Mouse (Mus musculus) liver, embryonic 15.5 days (tissue): ENCODE measurements around the gene Sirpa. TPM values are rescaled to one million over a fixed set of nuclear protein-coding genes. Genes with fewer than 3 reads are reported as not detected.

Source experiments
- ATAC-seq: fragments of 200-750 bp; cut with Nextera tagmentation; 2 replicates; pipeline ENCODE4 v1.8.0; 2017; ENCODE audit warnings: moderate number of reproducible peaks, mild to moderate bottlenecking, moderate library complexity; ENCODE audit not compliant: insufficient read depth
- H3K27ac ChIP-seq: fragments of 300-500 bp; sonication (generic); replicated peaks from 2 replicates; pipeline ENCODE4 v1.5.1; 2015; ENCODE audit warnings: mild to moderate bottlenecking, inconsistent platforms
- H3K27me3 ChIP-seq: fragments of 300-500 bp; sonication (generic); 2 replicates; pipeline ENCODE4 v1.6.1; 2015; ENCODE audit warnings: mild to moderate bottlenecking, inconsistent platforms
- H3K36me3 ChIP-seq: fragments of 300-500 bp; sonication (generic); replicated peaks from 2 replicates; pipeline ENCODE4 v1.6.1; 2015; ENCODE audit warnings: moderate library complexity, mild to moderate bottlenecking, inconsistent platforms
- H3K4me1 ChIP-seq: fragments of 300-500 bp; sonication (generic); replicated peaks from 2 replicates; pipeline ENCODE4 v1.6.1; 2015; ENCODE audit warnings: inconsistent platforms
- H3K4me2 ChIP-seq: fragments of 300-500 bp; sonication (generic); 2 replicates; pipeline ENCODE4 v1.6.1; 2015; ENCODE audit warnings: moderate library complexity, mild to moderate bottlenecking, inconsistent platforms
- H3K4me3 ChIP-seq: fragments of 300-500 bp; sonication (generic); replicated peaks from 2 replicates; pipeline ENCODE4 v1.5.1; 2015; ENCODE audit warnings: mild to moderate bottlenecking, inconsistent platforms
- H3K9ac ChIP-seq: fragments of 300-500 bp; sonication (generic); 2 replicates; pipeline ENCODE4 v1.6.1; 2015; ENCODE audit warnings: moderate library complexity, mild to moderate bottlenecking, inconsistent platforms
- H3K9me3 ChIP-seq: fragments of 300-500 bp; sonication (generic); replicated peaks from 2 replicates; pipeline ENCODE4 v1.6.1; 2016; ENCODE audit warnings: inconsistent platforms
- WGBS: fragments of 180-500 bp; shearing (Covaris S2); methylation state at CpG from one replicate; pipeline ENCODE4 v1.1.7; 2015; ENCODE audit warnings: mixed read lengths; ENCODE audit not compliant: insufficient replicate concordance; 5-methylcytosine and 5-hydroxymethylcytosine counted together
- polyA plus RNA-seq: library from polyadenylated mRNA; unstranded; fragments of >200 nt; fragmentation: Nextera tagmentation; extraction: Ambion mirVana; gene quantifications from 2 replicates; pipeline ENCODE4 v1.2.1, GENCODE M21; 2015

Gene Sirpa
- polyA plus RNA-seq, 1 experiment from 2014 or later: 25.4 TPM

GRCm38 (mm10) chr2:129627133-129627532 is 34.5 kb downstream of the Sirpa start:
- Histone ChIP-seq H3K4me3 (no peak overlapping the region), H3K4me2 (no peak overlapping the region)
- 76% methylated on average over 5 of the region's 5 CpGs for WGBS

GRCm38 (mm10) chr2:129627811-129628210 is 35.2 kb downstream of the Sirpa start:
- 0 out of 2 replicates have a peak, but pooled peaks cover 13% of the 10 kb centered on the region for H3K36me3 ChIP-seq
- no peaks in the 10 kb centered on the region for H3K4me1 ChIP-seq
- H3K27me3 ChIP-seq: no peaks in the 10 kb centered on the region
- no peak overlapping the region for H3K27ac ChIP-seq
- H3K4me2 ChIP-seq: no peak overlapping the region
- no peak overlapping the region for H3K9ac ChIP-seq
- 79% methylated on average over 13 of the region's 13 CpGs for WGBS
- no peaks in the 10 kb centered on the region for H3K9me3 ChIP-seq
- H3K4me3 ChIP-seq: no peak overlapping the region
- ATAC-seq: no peak

More at GRCm38 (mm10) chr2:129627133-129627532, 34.5 kb downstream of the Sirpa start:
- ATAC-seq: no peak
- Histone ChIP-seq H3K27ac (no peak overlapping the region), H3K9ac (no peak overlapping the region), H3K4me1 (no peaks in the 10 kb centered on the region), H3K9me3 (no peaks in the 10 kb centered on the region), H3K27me3 (no peaks in the 10 kb centered on the region), H3K36me3 (0 out of 2 replicates have a peak, but pooled peaks cover 13% of the 10 kb centered on the region)

DNA sequence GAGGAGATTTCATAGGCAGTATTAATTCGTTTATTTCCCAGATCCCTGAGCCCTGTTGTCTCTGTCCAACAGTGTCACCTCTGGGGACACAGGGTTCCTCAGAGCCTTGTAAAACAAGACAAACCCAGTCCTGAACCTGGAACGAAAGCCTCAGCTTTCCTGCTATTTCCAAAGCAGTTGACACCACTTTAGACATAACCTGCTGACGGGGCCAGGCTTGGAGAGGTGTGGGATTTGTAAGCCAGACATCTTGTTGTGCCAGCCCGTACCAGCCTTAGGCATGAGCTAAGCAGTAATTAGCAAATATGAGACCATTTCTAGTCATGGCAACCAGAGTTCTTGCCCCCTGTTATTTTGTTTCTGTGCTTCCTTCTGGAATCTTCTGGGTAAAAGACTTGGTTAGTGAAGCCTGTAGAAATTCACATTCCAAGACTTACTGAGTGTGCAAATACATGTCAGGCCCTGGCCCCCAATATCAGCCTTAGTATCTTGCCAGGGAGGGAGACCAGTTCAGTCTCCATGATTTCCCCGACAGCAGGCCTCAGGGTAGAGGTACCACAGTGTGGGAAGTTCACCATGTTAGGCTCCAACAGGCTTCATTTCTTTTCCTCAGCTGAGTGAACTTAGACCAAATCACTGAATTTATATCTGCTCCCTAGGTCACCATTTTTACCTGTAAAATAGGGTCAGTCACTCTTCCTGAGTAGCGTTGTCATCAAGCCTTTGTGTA is 36.0 kb downstream of the Sirpa start:
- no peak overlapping the region for H3K4me2 ChIP-seq
- 62% methylated on average over 6 of the region's 6 CpGs for WGBS
- no peak for ATAC-seq
- no peaks in the 10 kb centered on the region for H3K27me3 ChIP-seq
- H3K4me3 ChIP-seq: no peak overlapping the region
- H3K27ac ChIP-seq: no peak overlapping the region
- H3K9me3 ChIP-seq: no peaks in the 10 kb centered on the region
- no peaks in the 10 kb centered on the region; the same call in 1 of the 2 replicates for H3K4me1 ChIP-seq
- no peak overlapping the region for H3K9ac ChIP-seq
- H3K36me3 ChIP-seq: 0 out of 2 replicates have a peak, but pooled peaks cover 13% of the 10 kb centered on the region

GRCm38 (mm10) chr2:129629786-129630531 is 37.3 kb downstream of the Sirpa start:
- no peaks in the 10 kb centered on the region for H3K27me3 ChIP-seq
- no peaks in the 10 kb centered on the region for H3K9me3 ChIP-seq
- WGBS: 70% methylated on average over 15 of the region's 15 CpGs
- H3K9ac ChIP-seq: no peak overlapping the region
- no peak overlapping the region for H3K4me3 ChIP-seq
- H3K36me3 ChIP-seq: 0 out of 2 replicates have a peak, but pooled peaks cover 13% of the 10 kb centered on the region
- H3K4me1 ChIP-seq: no peaks in the 10 kb centered on the region; the same call in 1 of the 2 replicates
- ATAC-seq: no peak
- H3K4me2 ChIP-seq: no peak overlapping the region
- no peak overlapping the region for H3K27ac ChIP-seq

GRCm38 (mm10) chr2:129630532-129630886 is 37.9 kb downstream of the Sirpa start:
- no peak overlapping the region for H3K27ac ChIP-seq
- H3K4me3 ChIP-seq: no peak overlapping the region
- no peaks in the 10 kb centered on the region for H3K9me3 ChIP-seq
- H3K4me1 ChIP-seq: no peaks in the 10 kb centered on the region; the same call in 1 of the 2 replicates
- 83% methylated on average over 3 of the region's 3 CpGs for WGBS
- 0 out of 2 replicates have a peak, but pooled peaks cover 13% of the 10 kb centered on the region for H3K36me3 ChIP-seq
- H3K27me3 ChIP-seq: no peaks in the 10 kb centered on the region
- no peak for ATAC-seq
- H3K4me2 ChIP-seq: no peak overlapping the region
- no peak overlapping the region for H3K9ac ChIP-seq

- H3K27ac ChIP-seq: no peak overlapping the region
- WGBS: 63% methylated on average over 7 of the region's 7 CpGs
- H3K9me3 ChIP-seq: no peaks in the 10 kb centered on the region
- H3K4me2 ChIP-seq: no peak overlapping the region
- H3K9ac ChIP-seq: no peak overlapping the region
- no peak for ATAC-seq
- H3K4me3 ChIP-seq: no peak overlapping the region
- no peaks in the 10 kb centered on the region; the same call in 1 of the 2 replicates for H3K4me1 ChIP-seq
- no peaks in the 10 kb centered on the region for H3K27me3 ChIP-seq
- H3K36me3 ChIP-seq: 0 out of 2 replicates have a peak, but pooled peaks cover 13% of the 10 kb centered on the region
These were observed 38.5 kb downstream of the Sirpa start for GRCm38 (mm10) chr2:129630978-129631660.

GRCm38 (mm10) chr2:129632324-129632723 is 39.7 kb downstream of the Sirpa start:
- Histone ChIP-seq H3K9me3 (no peaks in the 10 kb centered on the region), H3K9ac (no peak overlapping the region), H3K4me1 (no peaks in the 10 kb centered on the region; the same call in 1 of the 2 replicates), H3K27ac (no peak overlapping the region), H3K4me3 (no peak overlapping the region), H3K36me3 (0 out of 2 replicates have a peak, but pooled peaks cover 13% of the 10 kb centered on the region), H3K27me3 (no peaks in the 10 kb centered on the region), H3K4me2 (no peak overlapping the region)
- ATAC-seq: no peak
- WGBS: 71% methylated on average over 7 of the region's 7 CpGs

- no peaks in the 10 kb centered on the region for H3K27me3 ChIP-seq
- H3K9me3 ChIP-seq: no peaks in the 10 kb centered on the region
- H3K4me3 ChIP-seq: no peak overlapping the region
- no peaks in the 10 kb centered on the region; the same call in 1 of the 2 replicates for H3K4me1 ChIP-seq
- no peak overlapping the region for H3K27ac ChIP-seq
- 0 out of 2 replicates have a peak, but pooled peaks cover 9% of the 10 kb centered on the region for H3K36me3 ChIP-seq
- no peak overlapping the region for H3K9ac ChIP-seq
- no peak for ATAC-seq
- H3K4me2 ChIP-seq: no peak overlapping the region
- 25% methylated on average over 9 of the region's 9 CpGs for WGBS
These were observed 40.6 kb downstream of the Sirpa start for GRCm38 (mm10) chr2:129633077-129633732.

DNA sequence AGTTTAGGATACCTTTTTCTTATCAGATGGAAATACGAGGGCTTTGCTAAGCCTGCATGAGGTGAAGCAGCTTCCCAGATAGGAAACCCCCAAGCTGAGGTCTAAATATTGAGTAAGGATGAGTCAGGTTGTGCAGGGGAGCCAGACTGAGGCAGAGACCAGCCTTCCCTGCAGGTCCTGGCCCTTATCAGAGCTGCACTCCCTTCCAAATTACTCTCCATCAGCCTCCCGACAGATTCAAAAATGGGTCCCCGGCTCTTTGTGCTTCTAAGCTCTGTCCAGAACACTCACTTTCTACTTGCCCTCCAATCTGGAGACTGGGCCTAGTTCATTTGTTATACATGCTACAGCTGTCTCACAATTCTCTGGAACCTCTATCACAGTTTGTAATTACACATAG is 41.3 kb downstream of the Sirpa start:
- no peak for ATAC-seq

GRCm38 (mm10) chr2:129652616-129653015 is 60.0 kb downstream of the Sirpa start:
- H3K4me1 ChIP-seq: no peaks in the 10 kb centered on the region
- H3K9me3 ChIP-seq: no peaks in the 10 kb centered on the region
- H3K4me3 ChIP-seq: no peak overlapping the region
- no peak for ATAC-seq
- no peak overlapping the region for H3K9ac ChIP-seq
- 53% methylated on average over 4 of the region's 4 CpGs for WGBS
- no peak overlapping the region for H3K4me2 ChIP-seq
- no peak overlapping the region for H3K27ac ChIP-seq
- no peaks in the 10 kb centered on the region for H3K36me3 ChIP-seq
- H3K27me3 ChIP-seq: no peaks in the 10 kb centered on the region

More for the DNA sequence above, 41.3 kb downstream of the Sirpa start:
- Histone ChIP-seq H3K4me3 (no peak overlapping the region), H3K27ac (no peak overlapping the region), H3K27me3 (no peaks in the 10 kb centered on the region), H3K4me1 (no peaks in the 10 kb centered on the region; the same call in 1 of the 2 replicates), H3K9me3 (no peaks in the 10 kb centered on the region), H3K9ac (no peak overlapping the region), H3K36me3 (0 out of 2 replicates have a peak, but pooled peaks cover 5% of the 10 kb centered on the region), H3K4me2 (no peak overlapping the region)
- WGBS: 52% methylated on average over 3 of the region's 3 CpGs
